Mouse (Mus musculus) cortical plate, adult 2 months (tissue): ENCODE measurements at regions not wholly inside any gene's neighbourhood (a gene's known extent, or its start where the extent isn't known, plus 50 kb on each side); places are given as distances from the start of the nearest gene placed in this dataset.

Experiments used
- CTCF ChIP-seq: fragments of 200-500 bp; IDR thresholded peaks from 2 replicates; pipeline ENCODE4 v1.5.1; 2011; ENCODE audit warnings: mild to moderate bottlenecking, control low read depth, low read length; ENCODE audit not compliant: insufficient read depth; ENCODE audit errors: extremely low read depth
- POLR2A ChIP-seq: fragments of 200-500 bp; IDR thresholded peaks from 2 replicates; pipeline ENCODE4 v1.6.1; 2011; ENCODE audit warnings: mild to moderate bottlenecking, low read length, control low read depth; ENCODE audit not compliant: insufficient read depth; ENCODE audit errors: extremely low read depth

DNA sequence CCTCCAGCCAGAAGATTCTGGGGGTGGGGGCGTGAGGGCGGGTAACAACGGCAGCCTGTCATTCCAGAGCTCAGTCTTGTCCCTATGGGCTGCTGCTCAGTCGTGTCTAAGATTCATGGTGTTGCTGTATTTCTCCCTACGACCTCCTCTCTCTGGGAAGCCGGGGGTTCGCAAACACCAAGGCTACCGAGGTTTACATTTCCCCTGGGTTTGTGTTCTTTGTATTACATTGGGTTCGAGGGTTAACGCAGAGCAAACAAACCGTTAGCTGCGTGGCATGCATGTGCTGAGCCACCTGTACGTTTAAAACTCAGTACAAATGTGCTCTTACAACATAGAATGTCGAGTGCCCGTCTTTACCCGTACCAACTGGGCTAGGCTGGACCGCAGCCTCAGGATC lies 166.0 kb upstream of the Stt3b start:
- TF ChIP-seq POLR2A, result no peak
- TF ChIP-seq CTCF, result no peak
